Mouse (Mus musculus): ENCODE results near the gene Mefv. TPM values are rescaled to one million over a fixed set of nuclear protein-coding genes. Genes with fewer than 3 reads are reported as not detected.

The Mefv gene
- polyA plus RNA-seq (2014; fragmentation: Illumina TruSeq; extraction: RNeasy Lipid Tissue Mini Kit (QIAGEN cat#74804); ENCODE audit: insufficient read depth, low read depth, low replicate concordance): 0.71 TPM

DNA sequence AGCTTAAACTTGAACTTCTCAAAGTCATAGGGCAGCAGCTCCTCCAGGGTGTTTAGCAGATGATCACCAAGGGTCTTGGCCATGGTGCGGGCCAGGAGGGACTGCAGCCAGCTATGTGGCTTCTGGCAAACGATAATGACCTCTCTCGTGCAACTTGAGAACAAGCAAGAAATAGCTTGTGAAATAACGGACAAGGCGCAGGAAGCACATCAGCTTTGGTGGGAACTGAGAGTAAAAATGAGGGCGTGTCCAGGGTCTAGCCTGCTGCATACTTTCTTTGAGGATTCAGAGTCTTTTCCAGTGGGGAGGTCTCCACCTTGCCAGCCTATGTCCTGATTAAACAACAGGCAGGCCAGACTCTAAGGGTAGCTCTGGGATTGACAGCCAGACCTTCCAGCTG lies at the start of gene Mefv:
Gene Mefv, minus strand, starts transcription at position 118 of the 400 bp plus-strand sequence.

DNA sequence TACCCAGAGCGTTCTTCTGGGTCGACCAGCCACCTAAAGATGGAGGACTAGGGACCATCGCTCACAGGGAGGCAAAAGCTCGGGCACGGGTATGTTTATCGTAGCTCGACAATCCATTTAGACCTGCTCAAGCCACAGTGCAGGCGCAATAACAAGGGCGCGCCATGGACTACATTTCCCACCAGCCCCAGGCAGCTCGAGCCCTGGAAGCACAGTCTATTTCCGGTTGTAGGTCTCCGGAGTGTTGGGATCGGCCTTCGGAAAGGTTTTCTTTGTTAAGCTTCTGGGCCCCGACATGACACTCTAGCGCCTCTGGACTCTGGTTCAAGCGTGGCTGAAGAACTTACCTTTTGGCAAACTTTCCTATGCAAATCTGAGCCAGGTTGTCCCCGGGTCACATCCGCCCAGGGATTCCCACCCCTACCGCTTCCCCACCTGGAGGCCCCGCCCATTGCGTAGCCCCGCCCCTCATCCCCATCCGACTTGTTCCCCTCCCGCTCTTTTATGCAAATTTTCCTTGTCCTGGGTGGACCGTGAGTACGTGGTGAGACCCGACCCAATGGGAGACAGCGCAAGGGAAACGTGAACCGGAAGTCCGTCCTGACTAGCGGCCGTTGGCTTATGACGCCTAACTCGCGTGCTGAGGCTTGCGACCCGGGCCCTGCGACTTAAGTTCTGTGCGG lies 25.7 kb upstream of the Mefv start, which contains the start of gene Zfp263:
Gene Zfp263, plus strand, starts transcription at position 591 of the 683 bp plus-strand sequence.

Other genes with a start within 250 kb of the Mefv start
- not detected for gene Olfr161, start 127.1 kb downstream of the Mefv start, polyA plus RNA-seq (2014; fragmentation: Illumina TruSeq; extraction: RNeasy Lipid Tissue Mini Kit (QIAGEN cat#74804); ENCODE audit: insufficient read depth, low read depth, low replicate concordance)
- gene Zfp263, start 26.0 kb upstream of the Mefv start, polyA plus RNA-seq (2014; fragmentation: Illumina TruSeq; extraction: RNeasy Lipid Tissue Mini Kit (QIAGEN cat#74804); ENCODE audit: insufficient read depth, low read depth, low replicate concordance): 11.0 TPM
- gene Olfr15, start 112.8 kb upstream of the Mefv start, polyA plus RNA-seq (2014; fragmentation: Illumina TruSeq; extraction: RNeasy Lipid Tissue Mini Kit (QIAGEN cat#74804); ENCODE audit: insufficient read depth, low read depth, low replicate concordance): not detected
- gene Zfp174, start 129.2 kb upstream of the Mefv start, polyA plus RNA-seq (2014; fragmentation: Illumina TruSeq; extraction: RNeasy Lipid Tissue Mini Kit (QIAGEN cat#74804); ENCODE audit: insufficient read depth, low read depth, low replicate concordance): 0.40 TPM
- gene Naa60, start 154.3 kb upstream of the Mefv start, polyA plus RNA-seq (2014; fragmentation: Illumina TruSeq; extraction: RNeasy Lipid Tissue Mini Kit (QIAGEN cat#74804); ENCODE audit: insufficient read depth, low read depth, low replicate concordance): 27.7 TPM
- gene Zfp597, start 166.5 kb upstream of the Mefv start, polyA plus RNA-seq (2014; fragmentation: Illumina TruSeq; extraction: RNeasy Lipid Tissue Mini Kit (QIAGEN cat#74804); ENCODE audit: insufficient read depth, low read depth, low replicate concordance): 6.5 TPM
- 0.39 TPM for gene Gm20695, start 166.6 kb upstream of the Mefv start, polyA plus RNA-seq (2014; fragmentation: Illumina TruSeq; extraction: RNeasy Lipid Tissue Mini Kit (QIAGEN cat#74804); ENCODE audit: insufficient read depth, low read depth, low replicate concordance)
- 15.3 TPM for gene 1700037C18Rik, start 190.6 kb upstream of the Mefv start, polyA plus RNA-seq (2014; fragmentation: Illumina TruSeq; extraction: RNeasy Lipid Tissue Mini Kit (QIAGEN cat#74804); ENCODE audit: insufficient read depth, low read depth, low replicate concordance)
- gene Cluap1, start 190.7 kb upstream of the Mefv start, polyA plus RNA-seq (2014; fragmentation: Illumina TruSeq; extraction: RNeasy Lipid Tissue Mini Kit (QIAGEN cat#74804); ENCODE audit: insufficient read depth, low read depth, low replicate concordance): 17.5 TPM